Mouse (Mus musculus) liver (tissue): Measurements from ENCODE around the gene Folr1.

Experiments
- DNase-seq: peaks from one replicate; pipeline ENCODE4 v3.0.0-alpha.2; 2020; ENCODE audit warnings: mixed read lengths

Folr1 gene

GRCm38 (mm10) chr7:101870629-101871028 is at the start of gene Folr1:
Folr1 (minus strand) TSS chr7:101870788.
- no peak for DNase-seq

GRCm38 (mm10) chr7:101918071-101918470 is 47.5 kb upstream of the Folr1 start:
- DNase-seq: peak; percentile 71

- no peak for DNase-seq
Observed at GRCm38 (mm10) chr7:101911982-101912381, 41.4 kb upstream of the Folr1 start.

- DNase-seq: no peak
Observed at GRCm38 (mm10) chr7:101910138-101910537, 39.5 kb upstream of the Folr1 start.

- DNase-seq: no peak
Observed at GRCm38 (mm10) chr7:101908367-101908766, 37.8 kb upstream of the Folr1 start.

- no peak for DNase-seq
Observed at GRCm38 (mm10) chr7:101906696-101907095, 36.1 kb upstream of the Folr1 start.

- no peak for DNase-seq
Observed at GRCm38 (mm10) chr7:101906287-101906681, 35.7 kb upstream of the Folr1 start, which contains the start of gene Tomt. Tomt (minus strand) TSS chr7:101906359.

GRCm38 (mm10) chr7:101905561-101906286 is 35.1 kb upstream of the Folr1 start, which contains the start of gene Lamtor1:
Lamtor1 (plus strand) TSS chr7:101905904.
- peak; percentile 99 for DNase-seq

- no peak for DNase-seq
Observed at GRCm38 (mm10) chr7:101902846-101903245, 32.3 kb upstream of the Folr1 start.

- no peak for DNase-seq
Observed at GRCm38 (mm10) chr7:101901969-101902368, 31.4 kb upstream of the Folr1 start.

- DNase-seq: no peak
Observed at GRCm38 (mm10) chr7:101900331-101901097, 29.9 kb upstream of the Folr1 start.

GRCm38 (mm10) chr7:101896104-101897066 is 25.8 kb upstream of the Folr1 start:
- DNase-seq: peak; percentile 98

- DNase-seq: no peak
Observed at GRCm38 (mm10) chr7:101895695-101896094, 25.1 kb upstream of the Folr1 start.

GRCm38 (mm10) chr7:101888460-101888859 is 17.9 kb upstream of the Folr1 start:
- no peak for DNase-seq

- DNase-seq: no peak
Observed at GRCm38 (mm10) chr7:101886274-101886673, 15.7 kb upstream of the Folr1 start.

- no peak for DNase-seq
Observed at GRCm38 (mm10) chr7:101884160-101884559, 13.6 kb upstream of the Folr1 start.

- DNase-seq: peak; percentile 13
Observed at GRCm38 (mm10) chr7:101882413-101883154, 12.0 kb upstream of the Folr1 start.

- no peak for DNase-seq
Observed at GRCm38 (mm10) chr7:101880855-101881254, 10.3 kb upstream of the Folr1 start.

GRCm38 (mm10) chr7:101875978-101876377 is 5.4 kb upstream of the Folr1 start:
- DNase-seq: no peak

GRCm38 (mm10) chr7:101871296-101871695 is 708 bp upstream of the Folr1 start:
- DNase-seq: no peak

GRCm38 (mm10) chr7:101869163-101869500 is 1.5 kb downstream of the Folr1 start:
- no peak for DNase-seq
